Mouse (Mus musculus) neutrophil, adult 83 days (primary cell): ENCODE data around the gene Pla2g4e. TPM values are rescaled to one million over a fixed set of nuclear protein-coding genes. Genes with fewer than 3 reads are reported as not detected.

Experiments used
- total RNA-seq, 2 experiments: library from RNA; stranded (reverse); gene quantifications; one replicate each; pipeline ENCODE4 v1.2.4; 2023

The Pla2g4e gene
- total RNA-seq, result not detected

DNA sequence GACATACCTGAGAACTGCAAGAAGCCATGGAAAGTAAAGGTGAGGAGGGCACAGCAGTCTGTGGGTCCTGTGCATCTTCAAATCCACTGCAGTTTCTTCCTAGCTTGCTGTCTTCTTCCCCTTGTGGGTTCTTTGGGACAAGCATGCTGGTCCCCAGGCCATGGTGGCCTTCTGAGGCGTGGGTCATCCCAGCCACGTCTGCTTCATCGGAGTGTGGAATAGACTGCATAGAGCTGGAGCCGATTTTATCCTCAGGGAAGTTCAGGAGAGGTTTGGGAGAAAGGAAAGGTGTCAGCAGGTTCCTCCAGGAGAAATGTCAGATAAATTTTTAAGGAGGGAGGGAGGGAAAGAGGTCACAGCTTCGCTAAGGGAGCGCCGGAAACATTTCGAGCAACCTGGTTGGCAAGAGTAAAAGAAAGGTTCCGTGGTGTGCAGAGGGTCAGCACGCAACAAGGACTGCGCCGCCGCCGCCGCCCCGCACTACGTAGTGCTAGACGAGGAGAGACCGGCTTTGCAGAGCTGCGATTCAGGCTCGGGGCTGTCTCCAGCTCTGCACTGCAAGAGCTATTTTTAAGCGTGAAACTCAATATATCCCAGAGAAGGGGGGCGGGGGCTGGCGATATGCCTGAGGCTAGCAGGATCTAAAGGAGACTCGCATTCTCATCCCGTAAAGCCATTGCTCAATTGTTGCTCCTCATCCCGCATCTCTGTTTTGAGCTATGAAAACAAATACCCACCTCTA lies at the start of gene Pla2g4e:
Pla2g4e (minus strand) TSS at position 657 of the 742 bp plus-strand sequence.

DNA sequence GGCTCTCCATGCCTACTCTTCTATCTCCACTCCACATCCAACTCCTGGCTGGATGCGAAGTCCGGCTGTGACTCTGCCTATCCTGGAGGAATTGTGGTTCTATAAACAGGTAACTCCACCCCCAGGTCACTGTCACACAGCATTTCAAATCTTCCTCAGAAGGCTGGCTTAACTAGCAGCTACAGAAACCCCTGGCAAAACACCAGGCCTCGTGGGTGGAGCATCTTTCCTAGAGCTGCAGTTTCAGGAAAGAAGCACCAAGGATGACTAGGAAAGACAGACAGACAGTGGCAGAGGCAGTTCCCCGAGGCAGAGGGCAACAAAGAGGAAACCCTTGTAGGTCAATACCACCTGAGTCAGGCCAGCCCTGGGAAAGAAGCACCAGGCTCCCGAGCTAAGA lies 43.9 kb upstream of the Pla2g4e start, which contains the start of gene Pla2g4d:
Pla2g4d (minus strand) TSS at position 203 of the 400 bp plus-strand sequence.

DNA sequence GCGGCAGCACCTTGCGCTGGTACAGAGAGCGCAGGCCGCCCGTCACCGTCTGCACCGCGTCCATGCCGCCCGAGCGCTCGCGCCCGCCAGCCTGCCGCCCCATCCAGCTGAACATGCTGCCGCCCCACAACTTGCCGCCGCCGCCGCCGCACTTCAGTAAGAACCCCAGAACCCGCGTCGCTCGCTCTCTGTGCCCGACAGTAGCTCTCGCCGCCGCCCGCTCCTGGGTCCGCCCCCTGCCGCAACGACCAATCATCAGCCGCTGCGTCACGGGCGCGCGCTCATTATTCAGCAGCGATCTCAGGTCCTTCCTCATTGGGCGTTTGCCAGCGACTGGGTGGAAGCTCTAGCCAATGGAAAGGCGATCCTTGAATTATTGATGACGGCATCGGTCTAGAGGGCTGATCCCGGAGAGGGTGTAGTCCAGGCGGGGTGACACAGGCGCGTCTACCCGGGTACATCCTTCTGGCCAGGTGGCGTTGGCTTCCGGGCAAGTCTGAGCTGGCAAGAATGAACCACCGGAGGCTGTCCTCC lies 90.7 kb downstream of the Pla2g4e start, which contains the start of gene Ehd4:
Ehd4 (minus strand) TSS at position 246 of the 534 bp plus-strand sequence.

Other genes with a start within 250 kb of the Pla2g4e start
- gene Jmjd7, start 217.9 kb downstream of the Pla2g4e start, total RNA-seq, result 1 to 10 TPM; 4.8 to 6.8 TPM
- gene Gm28042, start 217.8 kb downstream of the Pla2g4e start, total RNA-seq, result 1 to 10 TPM; 1.1 to 1.6 TPM
- 1 to 10 TPM in 1 of 2 experiments, under 1 TPM in 1; 0.48 to 1.9 TPM for gene Pla2g4b, start 211.9 kb downstream of the Pla2g4e start, total RNA-seq
- gene Ehd4, start 90.7 kb downstream of the Pla2g4e start, total RNA-seq, result 10 to 100 TPM; 56.7 to 59.3 TPM
- gene Pla2g4d, start 43.9 kb upstream of the Pla2g4e start, total RNA-seq, result not detected
- not detected for gene Pla2g4f, start 68.8 kb upstream of the Pla2g4e start, total RNA-seq
- 10 to 100 TPM; 27.9 to 31.8 TPM for gene Vps39, start 107.8 kb upstream of the Pla2g4e start, total RNA-seq
- gene Ganc, start 158.6 kb upstream of the Pla2g4e start, total RNA-seq, result 10 to 100 TPM; 17.9 to 18.8 TPM
- gene Tmem87a, start 158.8 kb upstream of the Pla2g4e start, total RNA-seq, result 10 to 100 TPM; 25.4 to 27.6 TPM
- under 1 TPM; 0.20 to 0.29 TPM for gene Capn3, start 210.7 kb upstream of the Pla2g4e start, total RNA-seq